Mouse (Mus musculus): ENCODE measurements around the gene Csrnp1. TPM values are rescaled to one million over a fixed set of nuclear protein-coding genes. Genes with fewer than 3 reads are reported as not detected.

Csrnp1 gene
- total and polyA plus RNA-seq, 2 experiments, result 9.2 to 9.7 TPM

DNA sequence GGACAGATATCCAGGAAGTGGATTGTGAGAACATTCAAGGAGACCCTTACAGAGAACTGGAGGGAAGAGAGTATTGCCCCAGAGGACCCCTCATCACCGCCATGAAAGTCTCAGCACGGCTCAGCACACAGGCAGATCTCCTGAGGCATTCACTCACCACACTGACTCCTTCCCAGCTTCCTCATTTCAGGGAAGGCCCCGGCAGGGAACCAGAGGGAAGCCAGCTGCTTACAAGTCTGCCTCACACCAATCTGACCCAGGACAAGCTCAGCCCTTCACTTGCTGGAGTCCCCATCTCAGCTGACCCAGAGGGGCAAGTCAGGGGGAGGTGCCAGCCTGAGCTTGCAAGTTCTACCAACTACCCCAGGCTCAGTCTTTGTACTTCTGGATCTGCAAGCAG, 35.7 kb downstream of the Csrnp1 start:
- TF ChIP-seq CTCF (IDR thresholded peaks at IDR 0.05; ENCODE audit: low read depth, low read length), result no peak
- no peak for TF ChIP-seq POLR2A (IDR thresholded peaks at IDR 0.05; ENCODE audit: extremely low read depth, insufficient read depth, low read length)
- Histone ChIP-seq H3K9ac (ENCODE audit: low read depth, low read length) (no peak overlapping the region), H3K27ac (replicated peaks; ENCODE audit: insufficient read depth, low read depth, low read length) (no peak overlapping the region), H3K27me3 (ENCODE audit: control insufficient read depth, insufficient read depth, low read length) (no peaks in the 10 kb centered on the region), H3K36me3 (ENCODE audit: control insufficient read depth, insufficient read depth, low read length) (no peaks in the 10 kb centered on the region), H3K4me3 (ENCODE audit: insufficient read depth, low read depth, low read length) (no peak overlapping the region), H3K79me2 (ENCODE audit: control insufficient read depth, insufficient read depth, low read length) (no peaks in the 10 kb centered on the region), H3K4me1 (ENCODE audit: control insufficient read depth, insufficient read depth, low read length) (no peaks in the 10 kb centered on the region)
- WGBS, result 62% methylated on average over 3 of the region's 3 CpGs
- no peak for DNase-seq (ENCODE audit: extremely low read depth, low read depth, low spot score)

DNA sequence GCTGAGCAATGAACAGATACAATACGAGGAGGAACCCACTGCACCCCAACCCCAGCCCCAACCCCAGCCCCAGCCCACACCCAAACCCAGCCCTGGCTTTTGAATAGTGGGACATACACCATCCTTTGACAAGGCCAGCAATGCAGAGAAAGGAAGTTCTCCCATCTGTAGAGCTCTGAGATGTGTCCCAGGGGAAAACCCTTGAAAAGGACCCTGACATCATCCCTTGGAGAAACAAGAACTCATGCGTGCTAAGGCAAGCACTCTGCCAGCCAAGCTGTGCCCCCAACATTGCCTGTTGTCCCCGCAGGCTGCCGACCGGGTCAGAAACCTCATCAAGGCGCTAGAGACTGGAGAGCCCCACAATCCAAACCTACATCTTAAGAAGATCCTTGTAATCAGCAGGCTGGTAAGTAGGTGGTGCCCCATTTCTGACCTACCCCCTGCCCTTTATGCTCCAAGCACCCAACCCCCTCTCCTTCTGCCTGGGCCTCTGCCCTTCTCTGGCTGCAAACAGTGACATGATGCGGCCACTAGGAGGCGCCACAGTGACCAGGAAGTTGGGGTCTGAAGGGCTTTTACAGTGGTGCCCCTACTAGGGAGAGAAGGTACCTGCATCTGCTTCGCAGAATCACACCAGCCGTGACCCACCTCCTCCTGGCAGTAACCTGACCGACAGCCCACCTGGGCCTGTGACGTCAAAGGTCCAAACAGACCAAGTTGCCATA, 39.1 kb downstream of the Csrnp1 start:
- Histone ChIP-seq H3K4me3 (ENCODE audit: insufficient read depth, low read depth, low read length) (no peak overlapping the region), H3K27me3 (ENCODE audit: control insufficient read depth, insufficient read depth, low read length) (no peaks in the 10 kb centered on the region), H3K79me2 (ENCODE audit: control insufficient read depth, insufficient read depth, low read length) (no peaks in the 10 kb centered on the region), H3K9ac (ENCODE audit: low read depth, low read length) (no peak overlapping the region), H3K4me1 (ENCODE audit: control insufficient read depth, insufficient read depth, low read length) (no peaks in the 10 kb centered on the region), H3K27ac (replicated peaks; ENCODE audit: insufficient read depth, low read depth, low read length) (no peak overlapping the region), H3K36me3 (ENCODE audit: control insufficient read depth, insufficient read depth, low read length) (no peaks in the 10 kb centered on the region)
- WGBS, result 84% methylated on average over 12 of the region's 12 CpGs
- no peak for DNase-seq (ENCODE audit: extremely low read depth, low read depth, low spot score)
- no peak for TF ChIP-seq POLR2A (IDR thresholded peaks at IDR 0.05; ENCODE audit: extremely low read depth, insufficient read depth, low read length)
- TF ChIP-seq CTCF (IDR thresholded peaks at IDR 0.05; ENCODE audit: low read depth, low read length), result peak; percentile 63

DNA sequence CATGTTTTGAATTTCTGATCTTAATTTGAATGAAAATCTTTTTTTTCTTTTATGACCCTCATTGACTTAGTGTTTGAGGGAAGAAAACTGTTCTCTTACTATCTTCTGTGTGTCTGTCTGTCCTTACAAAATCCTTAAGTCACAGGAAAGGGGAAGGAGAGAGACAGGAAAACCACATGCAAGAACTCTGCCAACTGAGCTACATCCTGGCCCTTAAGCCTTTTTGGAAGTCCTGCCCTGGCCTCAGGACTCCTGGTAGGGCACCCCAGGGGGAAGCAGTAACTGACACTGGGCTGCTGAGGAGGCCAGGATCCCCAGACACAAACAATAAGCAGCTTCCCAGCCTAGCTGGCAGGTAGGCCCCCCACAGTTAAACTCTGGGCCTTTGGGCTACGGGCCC, 41.1 kb downstream of the Csrnp1 start:
- Histone ChIP-seq H3K4me3 (ENCODE audit: insufficient read depth, low read depth, low read length) (no peak overlapping the region), H3K36me3 (ENCODE audit: control insufficient read depth, insufficient read depth, low read length) (no peaks in the 10 kb centered on the region), H3K79me2 (ENCODE audit: control insufficient read depth, insufficient read depth, low read length) (no peaks in the 10 kb centered on the region)

GRCm38 (mm10) chr9:119941861-119942260, 42.6 kb downstream of the Csrnp1 start:
- DNase-seq (ENCODE audit: extremely low read depth, low read depth, low spot score), result no peak
- H3K36me3 ChIP-seq (ENCODE audit: control insufficient read depth, insufficient read depth, low read length), result no peaks in the 10 kb centered on the region
- H3K9ac ChIP-seq (ENCODE audit: low read depth, low read length), result no peak overlapping the region
- H3K79me2 ChIP-seq (ENCODE audit: control insufficient read depth, insufficient read depth, low read length), result peaks cover 4% of the 10 kb centered on the region; the same call in 1 of the 2 replicates
- 88% methylated on average over 14 of the region's 14 CpGs for WGBS
- no peak overlapping the region for H3K4me3 ChIP-seq (ENCODE audit: insufficient read depth, low read depth, low read length)
- no peak overlapping the region for H3K27ac ChIP-seq (replicated peaks; ENCODE audit: insufficient read depth, low read depth, low read length)
- no peaks in the 10 kb centered on the region for H3K27me3 ChIP-seq (ENCODE audit: control insufficient read depth, insufficient read depth, low read length)
- TF ChIP-seq POLR2A (IDR thresholded peaks at IDR 0.05; ENCODE audit: extremely low read depth, insufficient read depth, low read length) (no peak), CTCF (IDR thresholded peaks at IDR 0.05; ENCODE audit: low read depth, low read length) (no peak)
- H3K4me1 ChIP-seq (ENCODE audit: control insufficient read depth, insufficient read depth, low read length), result no peaks in the 10 kb centered on the region

More for the DNA sequence above, 41.1 kb downstream of the Csrnp1 start:
- WGBS, result 95% methylated on average over 1 of the region's 1 CpGs
- H3K9ac ChIP-seq (ENCODE audit: low read depth, low read length), result no peak overlapping the region
- no peak overlapping the region for H3K27ac ChIP-seq (replicated peaks; ENCODE audit: insufficient read depth, low read depth, low read length)
- no peaks in the 10 kb centered on the region for H3K4me1 ChIP-seq (ENCODE audit: control insufficient read depth, insufficient read depth, low read length)
- no peak for DNase-seq (ENCODE audit: extremely low read depth, low read depth, low spot score)
- no peak for TF ChIP-seq POLR2A (IDR thresholded peaks at IDR 0.05; ENCODE audit: extremely low read depth, insufficient read depth, low read length)
- no peak for TF ChIP-seq CTCF (IDR thresholded peaks at IDR 0.05; ENCODE audit: low read depth, low read length)
- H3K27me3 ChIP-seq (ENCODE audit: control insufficient read depth, insufficient read depth, low read length), result no peaks in the 10 kb centered on the region

DNA sequence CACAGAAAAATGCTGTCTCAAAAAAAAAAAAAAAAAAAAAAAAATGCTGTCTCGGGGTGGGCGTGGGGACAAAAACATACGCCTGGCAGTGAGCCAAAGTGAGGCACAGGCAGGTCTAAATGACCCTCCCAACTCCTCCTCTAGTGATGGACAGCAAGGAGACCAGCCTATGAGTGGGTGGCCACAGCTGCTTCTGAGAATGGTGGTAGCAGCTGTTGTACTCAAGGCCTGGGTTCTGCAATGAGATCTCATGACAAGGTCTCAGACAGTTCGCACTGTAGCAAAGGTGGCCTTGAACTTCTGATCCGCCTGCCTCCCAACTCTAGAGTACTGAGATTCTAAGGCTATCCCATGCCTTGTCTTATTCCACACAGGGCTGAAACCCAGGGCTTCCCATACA, 43.1 kb downstream of the Csrnp1 start:
- H3K4me1 ChIP-seq (ENCODE audit: control insufficient read depth, insufficient read depth, low read length), result peaks cover under 1% of the 10 kb centered on the region; the same call in 1 of the 2 replicates
- no peaks in the 10 kb centered on the region for H3K36me3 ChIP-seq (ENCODE audit: control insufficient read depth, insufficient read depth, low read length)
- no peak overlapping the region for H3K4me3 ChIP-seq (ENCODE audit: insufficient read depth, low read depth, low read length)
- peaks cover 5% of the 10 kb centered on the region; the same call in 1 of the 2 replicates for H3K79me2 ChIP-seq (ENCODE audit: control insufficient read depth, insufficient read depth, low read length)
- no peak overlapping the region for H3K9ac ChIP-seq (ENCODE audit: low read depth, low read length)
- H3K27me3 ChIP-seq (ENCODE audit: control insufficient read depth, insufficient read depth, low read length), result no peaks in the 10 kb centered on the region
- DNase-seq (ENCODE audit: extremely low read depth, low read depth, low spot score), result no peak
- no peak for TF ChIP-seq CTCF (IDR thresholded peaks at IDR 0.05; ENCODE audit: low read depth, low read length)
- TF ChIP-seq POLR2A (IDR thresholded peaks at IDR 0.05; ENCODE audit: extremely low read depth, insufficient read depth, low read length), result no peak
- WGBS, result 83% methylated on average over 5 of the region's 5 CpGs
- H3K27ac ChIP-seq (replicated peaks; ENCODE audit: insufficient read depth, low read depth, low read length), result no peak overlapping the region

GRCm38 (mm10) chr9:119939646-119940045, 44.8 kb downstream of the Csrnp1 start:
- Histone ChIP-seq H3K4me3 (ENCODE audit: insufficient read depth, low read depth, low read length) (no peak overlapping the region), H3K4me1 (ENCODE audit: control insufficient read depth, insufficient read depth, low read length) (peaks cover 3% of the 10 kb centered on the region; the same call in 1 of the 2 replicates), H3K27me3 (ENCODE audit: control insufficient read depth, insufficient read depth, low read length) (no peaks in the 10 kb centered on the region), H3K36me3 (ENCODE audit: control insufficient read depth, insufficient read depth, low read length) (no peaks in the 10 kb centered on the region), H3K27ac (replicated peaks; ENCODE audit: insufficient read depth, low read depth, low read length) (no peak overlapping the region), H3K9ac (ENCODE audit: low read depth, low read length) (no peak overlapping the region), H3K79me2 (ENCODE audit: control insufficient read depth, insufficient read depth, low read length) (peaks cover 10% of the 10 kb centered on the region; the same call in 1 of the 2 replicates)
- no peak for DNase-seq (ENCODE audit: extremely low read depth, low read depth, low spot score)
- WGBS, result 93% methylated on average over 10 of the region's 10 CpGs
- TF ChIP-seq POLR2A (IDR thresholded peaks at IDR 0.05; ENCODE audit: extremely low read depth, insufficient read depth, low read length), result no peak
- TF ChIP-seq CTCF (IDR thresholded peaks at IDR 0.05; ENCODE audit: low read depth, low read length), result no peak

Measured in liver, adult 2 months (tissue).